Mouse (Mus musculus) ovary, postnatal 14 days (tissue): ENCODE measurements at regions not wholly inside any gene's neighbourhood (a gene's known extent, or its start where the extent isn't known, plus 50 kb on each side); places are given as distances from the start of the nearest gene placed in this dataset.

Experiments used
- DNase-seq: peaks from one replicate; pipeline ENCODE4 v3.0.0; 2022; ENCODE audit warnings: low spot score

GRCm38 (mm10) chr13:37468304-37469178, 123.5 kb downstream of the Ly86 start:
- no peak for DNase-seq

- no peak for DNase-seq
These were observed 125.4 kb downstream of the Ly86 start for GRCm38 (mm10) chr13:37470230-37470907.

- no peak for DNase-seq
These were observed 128.4 kb downstream of the Ly86 start for GRCm38 (mm10) chr13:37473359-37473758.

- DNase-seq: no peak
These were observed 130.8 kb downstream of the Ly86 start for GRCm38 (mm10) chr13:37475804-37476203.

GRCm38 (mm10) chr13:37476256-37477053, 131.4 kb downstream of the Ly86 start:
- no peak for DNase-seq

- DNase-seq: no peak
These were observed 132.3 kb downstream of the Ly86 start for GRCm38 (mm10) chr13:37477342-37477741.

- DNase-seq: no peak
These were observed 132.9 kb downstream of the Ly86 start for GRCm38 (mm10) chr13:37477749-37478548.

- DNase-seq: no peak
These were observed 134.2 kb downstream of the Ly86 start for GRCm38 (mm10) chr13:37479182-37479691.

GRCm38 (mm10) chr13:37481514-37481913, 136.5 kb downstream of the Ly86 start:
- DNase-seq: no peak

GRCm38 (mm10) chr13:37482038-37482437, 137.0 kb downstream of the Ly86 start:
- no peak for DNase-seq

GRCm38 (mm10) chr13:37482589-37482988, 137.6 kb downstream of the Ly86 start:
- DNase-seq: no peak

- no peak for DNase-seq
These were observed 138.2 kb downstream of the Ly86 start for GRCm38 (mm10) chr13:37483010-37483855.

- DNase-seq: no peak
These were observed 139.6 kb downstream of the Ly86 start for GRCm38 (mm10) chr13:37484631-37485030.

GRCm38 (mm10) chr13:37492115-37493001, 147.3 kb downstream of the Ly86 start:
- no peak for DNase-seq

- no peak for DNase-seq
These were observed 148.3 kb downstream of the Ly86 start for GRCm38 (mm10) chr13:37493331-37493730.

- no peak for DNase-seq
These were observed 150.4 kb downstream of the Ly86 start for GRCm38 (mm10) chr13:37495272-37495932.

- DNase-seq: no peak
These were observed 153.0 kb downstream of the Ly86 start for GRCm38 (mm10) chr13:37497986-37498385.

- no peak for DNase-seq
These were observed 155.8 kb downstream of the Ly86 start for GRCm38 (mm10) chr13:37500668-37501286.
